Comparison of ENCODE assay signal across 11 mouse cellular contexts in the genomic region with DNA sequence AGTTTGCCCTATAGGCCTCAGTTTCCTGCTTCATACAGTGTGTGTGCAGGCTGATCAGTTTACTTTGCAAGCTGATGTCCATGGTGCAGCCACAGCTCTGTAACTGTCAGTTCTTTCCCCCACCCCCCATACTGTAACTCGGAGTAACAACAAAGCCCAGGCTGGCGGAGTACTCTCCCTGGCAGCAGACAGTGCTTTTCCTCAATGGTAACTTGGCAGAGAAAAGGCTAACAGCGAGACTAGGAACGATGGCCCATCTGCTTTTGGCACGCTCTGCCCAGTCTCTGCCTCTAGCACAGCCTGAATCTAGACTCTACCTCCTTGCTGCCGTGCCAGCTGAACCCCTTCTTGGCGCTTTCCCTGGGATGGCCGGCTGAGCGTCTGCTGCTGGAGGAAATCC. TPM values are rescaled to one million over a fixed set of nuclear protein-coding genes. Genes with fewer than 3 reads are reported as not detected.
DNase-seq lines count a peak whose midpoint lies in the region; ATAC-seq lines count a peak whose summit lies in the region.
"Had no signal": no experiment of that assay in that cellular context is flagged by ENCODE, and none has a peak within 500 bp of the region (broad histone marks: within the 10 kb centered on the region; RNA-seq: fewer than 3 reads in every experiment).

No protein-coding gene starts in this region.

- H3K4me3 ChIP-seq in forebrain, embryonic 14.5 days (ENCODE audit: low read depth, low read length): no peak overlapping the region
- H3K4me3 ChIP-seq in forebrain, embryonic 12.5 days (replicated peaks): no peak overlapping the region
- H3K4me3 ChIP-seq: embryonic facial prominence, embryonic 13.5 days; liver, embryonic 13.5 days; megakaryocyte, embryonic 14.5 days had no signal

- WGBS in forebrain, embryonic 14.5 days: 72% methylated on average over 9 of the region's 9 CpGs
- 85% methylated on average over 9 of the region's 9 CpGs for WGBS in forebrain, embryonic 12.5 days

- no peak overlapping the region for H3K9ac ChIP-seq in forebrain, embryonic 14.5 days (ENCODE audit: low read length)
- H3K9ac ChIP-seq in forebrain, embryonic 12.5 days: no peak overlapping the region
- H3K9ac ChIP-seq: embryonic facial prominence, embryonic 13.5 days; liver, embryonic 13.5 days had no signal

- H3K36me3 ChIP-seq in forebrain, embryonic 14.5 days (ENCODE audit: control insufficient read depth, insufficient read depth, low read length): no peaks in the 10 kb centered on the region
- H3K36me3 ChIP-seq in forebrain, embryonic 12.5 days (replicated peaks): no peaks in the 10 kb centered on the region
- H3K36me3 ChIP-seq: embryonic facial prominence, embryonic 13.5 days; liver, embryonic 13.5 days had no signal

- H3K27ac ChIP-seq in forebrain, embryonic 14.5 days (ENCODE audit: low read depth, low read length): no peak overlapping the region
- H3K27ac ChIP-seq in forebrain, embryonic 12.5 days: no peak overlapping the region
- H3K27ac ChIP-seq: embryonic facial prominence, embryonic 13.5 days; liver, embryonic 13.5 days had no signal

- H3K4me2 ChIP-seq in forebrain, embryonic 14.5 days (ENCODE audit: low read length): no peak overlapping the region
- no peak overlapping the region for H3K4me2 ChIP-seq in forebrain, embryonic 12.5 days
- H3K4me2 ChIP-seq: embryonic facial prominence, embryonic 13.5 days; liver, embryonic 13.5 days had no signal

- H3K27me3 ChIP-seq in forebrain, embryonic 14.5 days (replicated peaks; ENCODE audit: control insufficient read depth, insufficient read depth, low read length): 0 out of 2 replicates have a peak, but pooled peaks cover 3% of the 10 kb centered on the region
- peaks cover 47% of the 10 kb centered on the region for H3K27me3 ChIP-seq in forebrain, embryonic 12.5 days
- H3K27me3 ChIP-seq: liver, embryonic 13.5 days had no signal

- peak; percentile 77 for ATAC-seq in forebrain, embryonic 14.5 days
- no peak for ATAC-seq in forebrain, embryonic 12.5 days (ENCODE audit: low FRiP score)

- H3K4me1 ChIP-seq in forebrain, embryonic 14.5 days (ENCODE audit: control insufficient read depth, insufficient read depth, low read length): no peaks in the 10 kb centered on the region
- H3K4me1 ChIP-seq in forebrain, embryonic 12.5 days: no peaks in the 10 kb centered on the region
- H3K4me1 ChIP-seq: embryonic facial prominence, embryonic 13.5 days; liver, embryonic 13.5 days had no signal

- peak; percentile 74 for DNase-seq in forebrain, embryonic 14.5 days (ENCODE audit: low spot score)
- DNase-seq in right cerebral cortex, adult 18-20 months: peak; percentile 12
- no peak for DNase-seq in right cerebral cortex, adult 2 months (ENCODE audit: low spot score in 2 of 2)
- DNase-seq in layer of hippocampus, adult 8-10 months (ENCODE audit: low spot score in 2 of 2): peak; percentile 42 to 55
- DNase-seq in telencephalon, adult 2 months (ENCODE audit: low read depth, low spot score): peak; percentile 26
- DNase-seq in retina, embryonic 14.5 days (ENCODE audit: low spot score): no peak
- DNase-seq in lung, adult 18-20 months: no peak

- no peaks in the 10 kb centered on the region for H3K9me3 ChIP-seq in forebrain, embryonic 14.5 days (replicated peaks; ENCODE audit: control insufficient read depth, low read length)
- no peaks in the 10 kb centered on the region for H3K9me3 ChIP-seq in forebrain, embryonic 12.5 days
- H3K9me3 ChIP-seq: embryonic facial prominence, embryonic 13.5 days; liver, embryonic 13.5 days; megakaryocyte, embryonic 14.5 days had no signal

RNA-seq across cellular contexts. Expression of gene Map3k15, which starts 24.3 kb away (rescaled TPM):
- polyA plus RNA-seq in forebrain, embryonic 14.5 days (2014; fragmentation: Nextera tagmentation; extraction: Ambion mirVana): 0.13 and 0.25 TPM in 2 replicates
- polyA plus RNA-seq in forebrain, embryonic 12.5 days (2016; fragmentation: Nextera tagmentation; extraction: Ambion mirVana): 0.17 and 0.38 TPM in 2 replicates
- total RNA-seq in layer of hippocampus, adult 8-10 months (2022): 1 to 10 TPM; 1.2 to 2.5 (median 1.5) TPM

Comparison
In these comparisons a context has a peak if more than half of its experiments do, and no peak if none do; other contexts are left out.
1. DNase-seq: peak in forebrain, embryonic 14.5 days (single experiment), right cerebral cortex, adult 18-20 months (single experiment), layer of hippocampus, adult 8-10 months (2 of 2) and telencephalon, adult 2 months (single experiment); none in right cerebral cortex, adult 2 months (0 of 2), retina, embryonic 14.5 days (single experiment) and lung, adult 18-20 months (0 of 2).